Mouse (Mus musculus) cortical plate, adult 2 months (tissue): ENCODE measurements around the gene Zyg11b.

Experiments
- CTCF ChIP-seq: fragments of 200-500 bp; IDR thresholded peaks from 2 replicates; pipeline ENCODE4 v1.5.1; 2011; ENCODE audit warnings: mild to moderate bottlenecking, control low read depth, low read length; ENCODE audit not compliant: insufficient read depth; ENCODE audit errors: extremely low read depth
- POLR2A ChIP-seq: fragments of 200-500 bp; IDR thresholded peaks from 2 replicates; pipeline ENCODE4 v1.6.1; 2011; ENCODE audit warnings: mild to moderate bottlenecking, low read length, control low read depth; ENCODE audit not compliant: insufficient read depth; ENCODE audit errors: extremely low read depth

DNA sequence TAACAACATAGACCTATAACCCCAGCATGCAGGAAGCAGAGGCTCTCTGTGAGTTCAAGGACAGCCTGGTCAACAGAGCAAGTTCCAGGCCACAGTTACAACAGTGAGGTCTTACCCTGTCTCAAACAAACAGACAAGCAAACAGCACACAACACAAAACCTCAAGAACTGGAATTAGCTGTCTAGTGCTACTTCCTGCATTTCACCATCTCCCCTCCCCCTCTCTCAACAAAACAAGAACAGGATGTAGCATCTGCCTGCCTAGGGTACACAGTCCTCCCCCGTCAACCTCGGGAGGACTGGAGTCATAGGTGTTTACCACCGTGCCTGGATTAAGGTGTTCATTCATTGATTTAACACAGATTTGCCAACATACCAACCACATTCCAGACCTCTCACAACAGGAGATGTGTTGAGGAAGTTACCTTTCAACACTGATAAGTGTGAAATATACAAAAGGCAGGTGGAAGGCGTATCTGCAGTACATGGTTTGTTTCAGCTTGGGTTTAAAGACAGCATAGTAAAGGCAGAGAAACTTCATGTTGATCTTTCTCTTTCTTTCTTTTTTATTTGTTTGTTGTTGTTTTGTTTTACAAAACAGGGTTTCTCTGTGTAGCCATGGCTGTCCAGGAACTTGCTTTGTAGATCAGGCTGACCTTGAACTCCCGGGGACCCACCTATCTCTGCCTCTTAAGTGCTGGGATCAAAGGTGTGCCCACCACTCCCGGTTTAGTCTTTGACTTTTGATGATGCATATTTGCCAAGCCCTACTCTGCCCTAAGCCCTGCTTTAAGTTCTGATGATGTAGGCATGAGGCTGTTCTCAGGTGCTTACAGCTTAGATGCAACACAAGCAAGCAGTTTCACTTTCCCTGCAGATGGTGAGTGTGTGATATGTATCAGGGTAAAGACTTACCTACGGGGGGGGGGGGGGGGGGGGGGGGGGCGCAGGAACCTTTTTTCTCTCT is 18.0 kb upstream of the Zyg11b start:
- TF ChIP-seq CTCF = no peak
- no peak for TF ChIP-seq POLR2A
